Mouse (Mus musculus) thymus, postnatal 14 days (tissue): ENCODE data around the gene Trp53rkb.

Source experiments
- DNase-seq: peaks from one replicate; pipeline ENCODE4 v3.0.0; 2021

Trp53rkb gene

DNA sequence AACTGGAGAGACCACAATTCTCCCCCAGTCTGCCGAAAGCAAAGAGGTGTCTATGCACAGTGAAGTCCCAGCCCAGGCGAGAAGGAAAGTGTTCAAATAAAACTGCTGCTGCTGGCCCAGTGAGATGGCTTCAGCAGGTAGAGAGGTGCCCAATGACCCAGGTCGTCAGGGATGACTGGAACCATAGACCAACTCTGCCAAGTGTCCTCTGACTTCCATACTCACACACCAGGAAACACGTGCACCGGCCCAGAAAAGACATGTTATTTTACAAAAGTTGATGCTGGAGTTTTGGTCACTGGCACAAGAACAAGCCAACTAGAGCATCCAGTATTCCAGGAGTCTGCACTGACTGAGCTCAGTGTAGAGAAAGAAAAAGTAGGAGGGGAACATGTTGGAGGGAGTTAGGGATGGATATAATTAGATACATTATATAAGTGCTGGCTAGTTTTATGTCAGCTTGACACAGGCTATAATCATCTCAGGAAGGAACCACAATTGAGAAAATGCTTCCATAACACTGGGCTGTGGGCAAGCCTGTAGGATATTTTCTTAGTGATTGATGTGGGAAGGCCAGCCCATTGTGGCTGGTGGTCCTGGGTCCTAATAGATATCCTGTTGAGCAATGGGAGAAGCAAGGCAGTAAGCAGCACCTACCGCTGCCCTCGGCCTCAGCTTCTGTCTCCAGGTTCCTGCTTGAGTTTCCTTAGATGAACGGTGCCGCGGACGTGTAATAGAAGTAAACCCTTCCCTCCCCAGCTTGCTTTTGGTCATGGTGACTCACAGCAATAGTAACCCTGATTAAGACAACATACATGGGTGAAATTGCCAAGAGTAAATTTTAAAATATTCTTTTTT, 7.5 kb downstream of the Trp53rkb start:
- DNase-seq = no peak

DNA sequence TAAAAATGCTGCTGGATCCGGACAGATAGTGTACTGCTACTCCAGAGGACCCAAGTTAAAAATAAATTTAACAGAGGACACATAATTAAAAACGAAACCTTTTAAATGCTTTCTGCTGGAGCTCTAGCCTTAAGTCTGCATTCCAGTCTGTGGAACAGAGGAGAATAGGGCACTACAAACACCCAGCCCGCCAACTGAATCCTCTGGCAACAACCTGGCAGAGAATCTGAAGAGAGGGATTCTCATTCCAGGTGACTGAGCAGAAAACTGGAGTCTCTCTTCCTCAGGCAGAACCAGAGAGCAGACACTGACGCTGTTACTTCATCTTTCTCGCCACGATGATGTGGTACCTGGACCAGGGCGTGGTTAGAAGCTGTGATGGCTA, 8.1 kb downstream of the Trp53rkb start:
- no peak for DNase-seq

DNA sequence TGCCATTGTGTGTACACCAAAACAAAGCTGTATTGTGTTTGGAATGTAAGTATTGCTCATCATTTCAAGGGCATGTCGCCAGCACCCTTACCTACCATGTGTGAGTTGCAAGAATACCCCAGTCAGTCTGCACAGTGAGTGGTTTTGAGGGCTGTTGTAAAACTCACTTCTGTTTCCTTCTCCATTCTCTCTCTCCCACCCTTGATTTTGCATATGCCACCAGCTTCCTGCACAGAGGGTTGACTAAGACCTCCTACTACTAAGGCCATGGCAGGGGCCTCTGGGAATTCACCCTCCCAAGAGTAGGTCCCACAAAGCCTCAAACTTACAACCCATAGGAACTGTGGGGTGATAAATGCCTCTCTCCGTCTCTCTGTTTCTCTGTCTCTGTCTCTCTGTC, 9.1 kb downstream of the Trp53rkb start:
- DNase-seq = no peak

- DNase-seq = no peak
Observed at GRCm38 (mm10) chr2:166803298-166803697, 11.0 kb downstream of the Trp53rkb start.

DNA sequence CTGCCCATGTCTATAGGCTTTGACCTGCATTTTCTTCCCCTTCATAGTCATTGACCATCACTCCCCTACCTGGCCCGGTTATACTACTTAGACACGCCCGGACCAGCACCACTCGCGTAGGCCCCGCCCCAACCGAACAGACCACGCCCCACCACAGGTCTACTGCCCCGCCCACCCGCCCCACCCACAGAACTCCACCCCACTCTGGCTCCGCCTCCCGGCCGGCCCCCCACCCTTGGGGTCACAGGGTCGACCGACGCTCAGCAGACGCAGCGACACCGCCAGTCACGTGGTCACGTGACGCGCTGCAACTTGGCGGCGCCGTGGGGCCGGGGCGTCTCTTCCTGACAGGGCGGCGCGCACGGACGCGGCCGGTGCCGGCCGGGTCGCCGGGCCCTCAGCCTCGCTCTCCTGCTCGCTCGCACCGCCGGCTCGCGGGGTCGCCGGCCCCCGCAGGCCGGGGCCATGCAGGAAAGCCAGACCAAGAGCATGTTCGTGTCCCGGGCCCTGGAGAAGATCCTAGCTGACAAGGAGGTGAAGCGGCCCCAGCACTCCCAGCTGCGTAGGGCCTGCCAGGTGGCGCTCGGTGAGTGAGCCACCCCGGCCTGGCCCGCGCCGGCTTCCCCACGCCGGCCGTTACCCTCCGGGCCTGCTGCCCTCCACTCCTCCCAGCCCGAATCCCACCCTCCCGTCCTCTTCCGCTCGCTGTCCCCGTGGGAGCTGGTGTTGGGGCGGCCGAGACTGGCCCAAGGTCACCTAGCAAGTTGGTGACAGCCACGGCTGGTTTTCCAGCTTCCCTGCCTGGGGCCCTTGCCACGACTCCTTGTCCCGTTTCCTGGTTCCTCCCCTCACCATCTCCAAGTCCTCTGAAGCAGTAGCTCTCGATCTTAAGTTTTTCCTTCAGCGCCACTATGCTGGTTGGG, 13.2 kb downstream of the Trp53rkb start, which contains the start of gene Arfgef2:
TSS of gene Arfgef2 (plus strand) at position 339 of the 923 bp plus-strand sequence.
- DNase-seq = peak; percentile 94

GRCm38 (mm10) chr2:166806173-166806705, 13.9 kb downstream of the Trp53rkb start:
- no peak for DNase-seq

- DNase-seq = no peak
Observed at GRCm38 (mm10) chr2:166806813-166807212, 14.5 kb downstream of the Trp53rkb start.

DNA sequence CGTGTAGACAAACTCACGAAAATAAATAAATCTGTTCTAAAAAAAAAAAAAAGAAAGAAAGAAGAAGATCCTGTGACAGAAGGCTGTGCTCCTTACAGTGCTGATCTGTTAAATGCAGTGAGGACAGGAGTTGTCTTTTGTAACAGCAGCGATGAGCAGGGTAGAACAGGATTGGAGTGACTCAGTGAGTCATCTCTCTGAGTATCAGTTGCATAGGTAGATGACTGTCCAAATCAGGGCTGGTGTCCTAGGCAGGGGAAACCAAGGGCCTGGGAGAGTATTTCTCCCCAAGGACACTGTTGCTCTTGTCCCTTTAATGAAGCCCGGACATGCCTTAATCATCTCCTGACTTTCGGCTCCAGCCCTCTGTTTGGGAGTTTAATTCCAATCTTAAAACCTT, 17.2 kb downstream of the Trp53rkb start:
- no peak for DNase-seq

GRCm38 (mm10) chr2:166810821-166811220, 18.5 kb downstream of the Trp53rkb start:
- DNase-seq = no peak

GRCm38 (mm10) chr2:166818463-166819143, 26.3 kb downstream of the Trp53rkb start:
- no peak for DNase-seq

DNA sequence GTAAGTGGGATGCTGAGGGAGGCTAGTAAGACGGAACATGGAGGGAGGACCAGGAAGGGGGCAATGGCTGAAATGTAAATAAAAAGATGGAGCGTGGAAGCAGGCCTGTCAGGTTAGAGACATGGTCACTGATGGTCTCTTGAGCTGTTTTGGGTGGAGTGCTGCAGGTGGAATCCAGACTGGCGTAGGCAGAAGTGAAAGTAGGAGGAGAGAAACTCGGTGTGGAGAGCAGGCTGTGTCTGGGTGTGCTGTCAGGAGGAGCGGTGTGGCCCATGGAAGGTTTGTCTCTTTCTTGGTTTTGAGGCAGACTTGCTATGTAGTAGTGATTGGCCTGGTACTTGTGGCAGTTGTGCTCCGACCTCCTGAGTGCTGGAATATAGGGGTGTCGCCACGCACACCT, 27.5 kb downstream of the Trp53rkb start:
- DNase-seq = no peak

DNA sequence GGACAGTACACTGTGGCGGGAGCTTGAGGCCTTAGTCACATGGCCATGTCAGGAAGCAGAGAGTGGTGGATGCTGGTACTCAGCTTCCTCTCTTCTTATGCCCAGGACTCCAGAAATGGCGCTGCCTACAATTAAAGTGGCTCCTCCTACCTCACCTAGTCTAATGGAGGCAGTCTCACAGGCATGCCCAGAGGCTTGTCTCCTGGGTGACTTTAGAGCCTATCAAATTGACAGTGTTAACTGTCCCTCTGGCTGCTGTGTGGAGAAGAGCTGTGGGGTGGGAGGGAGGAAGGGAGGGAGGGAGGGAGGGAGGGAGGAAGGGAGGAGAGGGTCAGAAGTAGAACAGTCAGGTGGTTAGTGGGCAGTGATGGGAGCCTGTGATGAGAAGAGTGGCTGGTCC, 28.5 kb downstream of the Trp53rkb start:
- DNase-seq = no peak

- DNase-seq = no peak
Observed at GRCm38 (mm10) chr2:166821406-166821805, 29.1 kb downstream of the Trp53rkb start.

GRCm38 (mm10) chr2:166822119-166822826, 29.9 kb downstream of the Trp53rkb start:
- no peak for DNase-seq

DNA sequence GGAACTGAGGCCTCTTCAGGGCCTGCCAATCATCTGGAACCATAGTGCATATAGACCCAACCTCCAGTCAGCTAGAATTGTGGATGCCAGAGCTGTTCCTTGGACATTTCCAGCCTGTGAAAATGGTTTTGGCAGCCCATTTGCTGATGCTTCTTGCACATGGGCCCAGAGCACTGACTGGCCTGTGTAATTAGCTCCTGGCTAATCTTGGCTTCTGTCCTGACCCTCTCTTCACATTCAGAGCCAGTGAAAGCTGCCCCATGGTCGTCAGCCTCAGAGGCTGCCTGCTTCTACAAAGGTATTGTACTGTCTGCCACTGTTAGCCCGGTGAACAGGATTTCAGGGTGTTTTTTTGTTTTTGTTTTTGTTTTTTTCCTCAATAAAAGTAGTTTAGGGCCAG, 30.6 kb downstream of the Trp53rkb start:
- no peak for DNase-seq

DNA sequence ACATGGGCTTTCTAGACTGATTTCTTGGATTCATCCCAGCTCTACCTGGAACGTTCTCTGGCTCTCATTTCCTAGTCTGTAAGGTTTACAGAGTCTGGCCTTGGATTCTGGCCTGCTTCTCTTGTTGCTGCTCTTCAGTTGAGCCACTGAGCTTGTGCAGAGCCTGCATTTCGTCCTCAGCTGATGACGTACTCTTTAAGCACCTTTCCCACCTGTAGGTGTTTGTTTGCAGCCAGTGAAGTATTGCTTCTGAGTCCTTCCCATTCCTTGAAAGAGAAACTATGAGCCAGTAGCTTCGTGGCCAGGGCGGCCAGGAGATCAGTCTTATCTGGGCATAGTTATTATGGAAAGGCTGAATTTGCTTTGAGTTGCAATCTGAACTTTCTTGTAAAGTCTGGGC, 32.1 kb downstream of the Trp53rkb start:
- DNase-seq = no peak

- no peak for DNase-seq
Observed at GRCm38 (mm10) chr2:166824998-166825397, 32.7 kb downstream of the Trp53rkb start.

DNA sequence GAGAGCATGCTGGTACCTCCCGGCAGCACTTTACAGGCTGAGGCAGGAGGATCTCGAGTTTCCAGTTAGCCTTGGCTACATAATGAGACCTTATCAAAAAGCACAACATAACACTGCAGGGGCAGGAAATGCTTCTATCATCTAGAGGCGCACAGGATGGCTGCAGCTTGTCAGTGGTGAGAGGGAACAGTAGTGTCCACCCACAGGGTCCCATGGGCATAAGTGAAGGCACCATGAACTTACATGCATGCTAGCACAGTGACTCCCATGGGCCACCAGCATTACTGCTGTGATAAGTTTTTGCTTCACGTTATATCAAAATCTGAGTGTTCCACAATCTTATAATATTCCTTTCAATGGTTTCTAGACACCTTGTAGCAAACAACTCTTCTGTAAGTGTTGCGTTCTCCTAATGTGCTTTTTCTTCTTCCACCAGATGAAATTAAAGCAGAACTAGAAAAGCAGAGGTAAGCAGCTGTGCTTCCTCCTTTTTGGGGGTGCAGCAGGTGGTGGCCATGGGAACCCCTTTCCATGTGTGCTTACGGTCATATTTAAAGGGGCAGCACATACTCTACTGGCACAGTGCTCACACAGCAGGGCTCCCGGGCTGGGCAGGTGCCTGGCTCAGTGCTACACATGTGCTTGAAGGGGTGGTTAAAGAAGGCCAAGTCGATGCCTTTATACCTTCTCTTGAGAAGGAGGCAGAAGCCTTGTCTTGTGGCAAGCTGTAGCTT, 34.3 kb downstream of the Trp53rkb start:
- peak; percentile 21 for DNase-seq

- DNase-seq = no peak
Observed at GRCm38 (mm10) chr2:166828306-166828705, 36.0 kb downstream of the Trp53rkb start.

- DNase-seq = no peak
Observed at GRCm38 (mm10) chr2:166830350-166830749, 38.0 kb downstream of the Trp53rkb start.

- DNase-seq = no peak
Observed at GRCm38 (mm10) chr2:166834091-166834490, 41.8 kb downstream of the Trp53rkb start.
